Mouse (Mus musculus): Measurements from ENCODE around the gene Mms19. TPM values are rescaled to one million over a fixed set of nuclear protein-coding genes. Genes with fewer than 3 reads are reported as not detected.
A peak's percentile ranks its signal among the peaks of the same experiment; 100 is the strongest.
"Not testable (repeated sequence)": the region's sequence is repeated elsewhere in the genome, so short reads cannot be mapped to it uniquely, and the experiment has no call there.

Gene Mms19
- total RNA-seq, 1 experiment from 2014 or later, result 34.9 TPM

- no peak for ATAC-seq (replicated peaks; ENCODE audit: low read depth, poor library complexity, severe bottlenecking)
Observed at GRCm38 (mm10) chr19:41943841-41944240, 37.1 kb downstream of the Mms19 start.

GRCm38 (mm10) chr19:41938539-41938938 is 42.4 kb downstream of the Mms19 start:
- no peak for ATAC-seq (replicated peaks; ENCODE audit: low read depth, poor library complexity, severe bottlenecking)

GRCm38 (mm10) chr19:41935921-41936320 is 45.0 kb downstream of the Mms19 start:
- no peak for ATAC-seq (replicated peaks; ENCODE audit: low read depth, poor library complexity, severe bottlenecking)

- ATAC-seq (replicated peaks; ENCODE audit: low read depth, poor library complexity, severe bottlenecking), result no peak
Observed at GRCm38 (mm10) chr19:41934124-41934523, 46.8 kb downstream of the Mms19 start.

- peak; percentile 97 for ATAC-seq (replicated peaks; ENCODE audit: low read depth, poor library complexity, severe bottlenecking)
Observed at GRCm38 (mm10) chr19:41933179-41934086, 47.5 kb downstream of the Mms19 start, which contains the start of the genes Exosc1 and Zdhhc16. TSS of gene Exosc1 (minus strand) at chr19:41933423. TSS of gene Zdhhc16 (plus strand) at chr19:41933480.

- ATAC-seq (replicated peaks; ENCODE audit: low read depth, poor library complexity, severe bottlenecking), result peak; percentile 57
Observed at GRCm38 (mm10) chr19:41932686-41933085, 48.3 kb downstream of the Mms19 start.

GRCm38 (mm10) chr19:41920412-41921067 is 60.4 kb downstream of the Mms19 start:
- no peak for ATAC-seq (replicated peaks; ENCODE audit: low read depth, poor library complexity, severe bottlenecking)

- no peak for ATAC-seq (replicated peaks; ENCODE audit: low read depth, poor library complexity, severe bottlenecking)
Observed at GRCm38 (mm10) chr19:41919471-41919870, 61.5 kb downstream of the Mms19 start.

GRCm38 (mm10) chr19:41916853-41917252 is 64.1 kb downstream of the Mms19 start:
- ATAC-seq (replicated peaks; ENCODE audit: low read depth, poor library complexity, severe bottlenecking), result peak; percentile 46

GRCm38 (mm10) chr19:41915294-41915693 is 65.7 kb downstream of the Mms19 start:
- ATAC-seq (replicated peaks; ENCODE audit: low read depth, poor library complexity, severe bottlenecking), result no peak

GRCm38 (mm10) chr19:41914592-41914882 is 66.4 kb downstream of the Mms19 start:
- not testable (repeated sequence) for ATAC-seq (replicated peaks; ENCODE audit: low read depth, poor library complexity, severe bottlenecking)

GRCm38 (mm10) chr19:41913774-41914591 is 67.0 kb downstream of the Mms19 start:
- peak; percentile 43 for ATAC-seq (replicated peaks; ENCODE audit: low read depth, poor library complexity, severe bottlenecking)

GRCm38 (mm10) chr19:41912121-41913080 is 68.6 kb downstream of the Mms19 start:
- ATAC-seq (replicated peaks; ENCODE audit: low read depth, poor library complexity, severe bottlenecking), result no peak

GRCm38 (mm10) chr19:41911178-41912073 is 69.5 kb downstream of the Mms19 start, which contains the start of gene Pgam1:
TSS of gene Pgam1 (plus strand) at chr19:41911923.
- ATAC-seq (replicated peaks; ENCODE audit: low read depth, poor library complexity, severe bottlenecking), result peak; percentile 84

GRCm38 (mm10) chr19:41910396-41910795 is 70.6 kb downstream of the Mms19 start:
- no peak for ATAC-seq (replicated peaks; ENCODE audit: low read depth, poor library complexity, severe bottlenecking)

GRCm38 (mm10) chr19:41908736-41909135 is 72.2 kb downstream of the Mms19 start:
- ATAC-seq (replicated peaks; ENCODE audit: low read depth, poor library complexity, severe bottlenecking), result no peak

- no peak for ATAC-seq (replicated peaks; ENCODE audit: low read depth, poor library complexity, severe bottlenecking)
Observed at GRCm38 (mm10) chr19:41907079-41907760, 73.7 kb downstream of the Mms19 start.
